Mouse (Mus musculus) erythroblast, embryonic 14.5 days (primary cell): ENCODE measurements around the gene Ccr4.

Experiments
- GATA1 ChIP-seq: IDR thresholded peaks from 2 replicates; pipeline ENCODE4 v1.6.1; 2012; ENCODE audit warnings: low read length, inconsistent platforms, mixed read lengths
- TAL1 ChIP-seq: IDR thresholded peaks from 3 replicates; pipeline ENCODE4 v1.6.1; 2012; ENCODE audit warnings: low read length, inconsistent platforms, mixed read lengths

GRCm38 (mm10) chr9:114541279-114541741, 36.6 kb upstream of the Ccr4 start:
- no peak for TF ChIP-seq TAL1
- TF ChIP-seq GATA1 = no peak
